Mouse (Mus musculus): Measurements from ENCODE around the gene Npepps. TPM values are rescaled to one million over a fixed set of nuclear protein-coding genes. Genes with fewer than 3 reads are reported as not detected.
"Not testable (repeated sequence)": the region's sequence is repeated elsewhere in the genome, so short reads cannot be mapped to it uniquely, and the experiment has no call there.

Npepps gene
- total RNA-seq, 1 experiment from 2014 or later = 74.2 TPM

DNA sequence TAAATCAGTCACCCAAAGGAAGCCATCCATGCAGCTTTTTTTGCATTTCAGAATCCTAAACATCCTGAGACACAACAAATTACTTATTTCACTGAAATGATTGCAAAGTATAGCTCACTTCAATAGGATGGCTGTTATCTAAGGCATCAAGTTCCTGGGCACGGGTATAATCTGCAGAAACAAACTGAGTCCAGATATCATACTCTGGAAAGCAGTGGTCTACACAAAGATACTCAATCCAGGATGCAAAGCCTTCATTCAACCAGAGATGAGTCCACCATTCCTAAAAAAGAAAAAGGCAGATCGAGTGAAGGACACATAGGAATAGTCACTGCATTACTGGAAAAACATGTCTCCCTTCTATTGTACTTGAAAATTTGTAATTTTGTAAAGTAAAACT, 42.5 kb downstream of the Npepps start:
- DNase-seq = no peak

DNA sequence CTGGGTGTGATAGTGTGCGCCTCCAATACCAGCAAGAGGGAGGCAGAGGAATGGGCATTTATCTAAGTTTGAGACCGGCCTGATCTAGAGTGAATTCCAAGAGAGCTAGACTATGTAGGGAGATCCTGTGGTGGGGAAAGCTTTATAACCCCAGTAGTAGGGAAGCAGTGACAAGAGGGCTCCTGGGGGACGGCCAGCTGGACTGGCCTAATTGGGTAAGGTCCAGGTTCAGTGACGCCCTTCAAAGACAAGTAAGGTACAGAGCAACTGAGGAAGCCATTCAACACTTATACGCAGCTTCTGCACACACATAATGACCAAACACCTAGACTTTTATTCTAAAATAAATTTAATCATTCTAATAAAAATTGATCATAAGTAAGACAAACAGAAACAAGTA, 48.0 kb downstream of the Npepps start:
- DNase-seq = no peak

DNA sequence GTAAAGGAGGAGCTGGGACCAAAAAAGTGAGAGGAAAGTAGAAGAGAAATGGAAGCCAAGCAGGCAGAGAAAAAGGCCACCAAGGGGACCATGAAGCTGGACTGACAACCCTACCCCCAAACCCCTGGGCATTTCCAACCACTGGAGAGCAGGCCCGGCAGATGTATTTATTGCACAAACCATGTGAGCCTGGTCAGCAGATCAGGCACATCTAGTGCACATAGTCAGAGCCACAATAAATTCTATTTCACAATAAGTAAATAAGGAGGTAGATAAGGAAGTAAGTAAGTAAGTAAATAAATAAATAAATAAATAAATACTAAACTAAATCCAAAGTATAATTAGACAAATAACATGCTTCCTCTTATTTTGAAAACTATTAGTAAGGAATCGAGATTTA, 51.0 kb downstream of the Npepps start:
- no peak for DNase-seq

DNA sequence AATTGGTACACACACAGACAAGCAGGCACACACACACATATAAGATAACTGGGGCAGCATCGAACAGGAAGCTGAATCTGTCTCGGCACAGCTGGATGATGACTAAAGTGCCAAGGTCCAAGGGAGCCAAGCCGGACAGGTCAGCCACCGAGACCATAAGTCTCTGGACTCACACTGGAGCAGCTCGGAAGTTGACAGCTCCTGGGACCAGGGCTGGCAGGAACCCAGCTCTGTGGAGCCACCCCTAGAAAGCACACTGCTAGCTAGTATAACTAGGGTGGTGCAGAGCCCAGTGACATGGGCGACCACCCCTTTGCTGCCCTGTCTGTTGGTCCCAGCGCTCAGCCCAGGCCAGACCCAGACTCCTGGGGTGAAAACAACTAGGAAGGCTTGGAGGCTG, 51.5 kb downstream of the Npepps start:
- peak; percentile 42 for DNase-seq

DNA sequence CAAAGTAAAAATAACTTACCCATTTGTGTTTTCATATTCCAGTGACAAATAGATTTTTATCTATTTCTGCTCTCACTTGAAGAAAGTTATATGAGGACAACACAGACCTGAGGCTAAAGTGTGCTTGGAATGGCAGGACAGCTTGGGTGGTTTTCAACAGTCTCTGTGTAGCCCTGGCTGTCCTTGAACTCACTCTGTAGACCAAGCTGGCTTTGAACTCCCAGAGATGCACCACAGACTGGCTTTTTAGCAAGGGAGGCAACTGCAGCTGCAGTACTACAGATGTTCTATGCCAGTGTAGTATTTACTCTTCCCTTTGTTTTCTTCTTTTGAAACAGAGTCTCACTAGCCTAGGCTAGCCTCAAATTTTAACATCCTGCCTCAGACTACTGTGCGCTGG, 54.3 kb downstream of the Npepps start:
- DNase-seq = no peak

DNA sequence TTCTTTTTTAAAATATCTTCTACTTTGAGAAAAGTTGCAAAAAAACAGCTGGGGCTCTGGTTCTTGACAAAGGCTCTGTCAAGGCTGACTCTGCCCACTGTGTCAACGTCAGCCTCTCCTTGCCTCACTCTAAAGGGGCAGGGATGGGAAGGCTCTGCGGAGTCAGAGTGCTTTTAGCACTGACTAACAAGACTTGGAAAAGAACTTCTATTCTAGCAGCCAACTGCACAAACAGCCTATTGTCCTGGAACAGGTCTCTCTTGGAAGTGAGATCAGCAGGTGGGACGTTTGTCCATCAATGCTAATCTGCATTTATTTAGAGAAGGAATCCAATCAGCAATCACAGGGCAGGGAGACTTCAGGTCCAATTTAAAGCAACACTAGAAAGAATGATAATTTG, 57.0 kb downstream of the Npepps start:
- peak; percentile 33 for DNase-seq

DNA sequence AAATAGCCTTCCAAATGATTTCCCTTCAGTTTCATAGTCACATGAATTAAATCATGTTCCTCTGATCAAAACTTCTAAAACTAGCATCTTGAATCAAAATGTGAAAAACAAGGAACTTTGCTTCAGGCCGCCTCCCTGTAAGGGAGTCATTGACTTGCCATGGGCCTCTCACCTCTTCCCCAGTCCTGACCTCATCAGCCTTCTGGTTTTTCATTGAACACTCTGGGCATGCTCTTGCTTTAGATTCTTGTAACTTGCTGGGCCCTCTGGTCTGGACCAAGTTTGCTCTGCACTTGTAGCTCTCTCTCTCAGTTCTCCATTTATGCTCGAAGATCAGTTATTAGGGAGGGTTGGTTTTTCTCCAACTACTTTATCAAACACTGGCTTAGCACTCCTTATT, 58.8 kb downstream of the Npepps start:
- DNase-seq = no peak

DNA sequence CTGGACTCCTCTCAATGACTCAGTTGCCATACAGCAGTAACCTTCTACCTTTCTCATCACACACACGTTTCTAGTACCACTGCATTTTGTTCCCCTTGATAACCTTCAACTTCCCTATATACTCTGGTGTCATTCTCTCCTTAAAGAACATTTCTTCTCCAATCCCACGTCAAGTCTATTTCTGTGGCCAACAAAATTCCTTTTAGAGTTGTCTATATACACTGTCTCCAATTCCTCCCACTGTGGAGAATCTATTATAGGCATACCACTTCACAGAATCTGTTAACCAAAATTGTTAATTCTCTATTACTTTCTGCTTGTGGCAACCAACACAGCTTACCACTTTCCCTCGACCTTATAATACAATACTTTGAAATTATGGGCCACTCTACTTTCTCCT, 60.2 kb downstream of the Npepps start:
- no peak for DNase-seq

DNA sequence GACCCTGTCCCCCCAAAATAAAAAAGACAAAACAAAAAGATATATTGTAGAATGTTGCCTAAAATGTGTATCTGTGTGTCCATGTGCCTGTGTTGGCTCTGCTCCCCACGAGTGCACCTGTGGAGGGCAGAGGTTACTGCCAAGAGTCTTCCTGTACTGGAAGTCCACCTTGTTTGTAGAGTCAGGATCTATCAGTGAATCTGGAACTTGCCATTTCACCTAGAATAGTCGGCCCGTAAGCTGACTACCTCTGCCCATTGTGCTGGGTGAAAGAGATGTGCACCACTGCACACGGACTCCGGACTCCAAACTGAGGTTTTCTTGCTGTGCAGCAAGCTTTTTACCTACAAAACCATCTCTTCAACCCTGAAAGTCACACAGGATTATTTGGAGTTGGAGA, 66.0 kb downstream of the Npepps start:
- DNase-seq = no peak

DNA sequence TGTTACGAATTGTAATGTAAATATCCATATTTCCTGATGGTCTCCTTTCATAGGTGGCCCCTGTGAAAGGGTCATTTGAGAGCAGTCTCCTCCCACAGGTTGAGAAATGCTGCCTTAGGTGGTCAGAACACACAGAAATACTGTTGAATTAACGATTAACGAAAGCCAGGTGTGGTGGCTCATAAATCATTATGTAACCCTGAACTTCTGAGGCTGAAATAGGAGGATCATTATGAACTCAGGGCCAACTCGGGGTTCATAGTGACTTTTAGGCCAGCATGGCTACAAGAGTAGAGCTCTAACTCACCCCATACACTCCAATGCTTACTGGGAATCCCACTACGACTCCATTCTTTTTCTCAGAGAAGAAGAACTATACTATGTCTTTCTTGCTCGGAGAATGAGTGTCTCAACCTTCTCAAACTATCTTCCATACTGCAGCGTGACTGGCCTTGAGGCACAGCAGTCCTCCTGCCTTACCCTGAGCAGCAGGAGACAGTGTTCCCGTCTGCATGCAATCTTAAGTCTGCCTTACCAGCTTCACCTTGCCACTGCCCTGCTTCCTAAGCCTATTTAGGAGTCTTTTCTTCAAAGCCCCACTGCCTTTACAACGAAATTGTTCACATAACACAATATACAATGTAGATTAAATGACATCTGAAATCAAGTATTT, 69.6 kb downstream of the Npepps start:
- DNase-seq = no peak

DNA sequence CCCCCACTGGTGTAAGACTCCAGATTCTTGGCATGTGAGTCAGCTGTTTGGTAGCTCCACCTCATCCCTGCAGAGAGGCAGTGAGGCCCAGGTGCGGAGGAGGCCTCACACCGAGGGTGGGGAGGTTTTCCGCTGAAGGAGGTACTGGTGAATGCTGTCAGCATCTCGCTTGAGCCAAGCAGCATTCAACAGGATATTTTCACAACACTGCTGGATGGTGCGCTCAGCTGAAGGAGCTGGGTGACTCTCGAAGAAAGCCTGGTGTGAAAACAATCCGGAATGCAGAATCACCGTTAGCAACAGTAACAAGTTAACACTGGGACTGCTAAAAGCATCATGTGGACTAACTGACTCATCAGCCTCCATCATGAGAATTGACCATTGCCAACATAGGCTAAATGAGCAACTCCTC, 73.4 kb downstream of the Npepps start:
- no peak for DNase-seq

DNA sequence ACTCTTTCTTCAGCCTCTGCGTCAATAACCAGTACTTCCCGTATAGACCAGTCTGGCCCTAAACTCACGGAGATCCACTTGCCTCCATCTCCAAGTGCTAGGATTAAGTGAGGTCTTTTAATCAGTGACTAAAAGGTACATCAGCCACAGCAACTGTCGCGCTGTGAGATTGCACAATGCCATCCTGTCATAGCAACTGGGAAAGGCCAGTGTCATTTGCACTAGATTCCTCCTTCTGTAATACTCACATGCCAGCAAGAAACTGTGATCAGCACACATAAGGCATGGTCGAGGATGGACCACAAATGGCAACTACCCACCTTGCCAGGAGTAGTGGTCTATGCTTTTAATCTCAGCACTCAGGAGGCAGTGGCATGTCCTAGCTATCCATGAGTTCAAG, 80.9 kb downstream of the Npepps start:
- peak; percentile 43 for DNase-seq

DNA sequence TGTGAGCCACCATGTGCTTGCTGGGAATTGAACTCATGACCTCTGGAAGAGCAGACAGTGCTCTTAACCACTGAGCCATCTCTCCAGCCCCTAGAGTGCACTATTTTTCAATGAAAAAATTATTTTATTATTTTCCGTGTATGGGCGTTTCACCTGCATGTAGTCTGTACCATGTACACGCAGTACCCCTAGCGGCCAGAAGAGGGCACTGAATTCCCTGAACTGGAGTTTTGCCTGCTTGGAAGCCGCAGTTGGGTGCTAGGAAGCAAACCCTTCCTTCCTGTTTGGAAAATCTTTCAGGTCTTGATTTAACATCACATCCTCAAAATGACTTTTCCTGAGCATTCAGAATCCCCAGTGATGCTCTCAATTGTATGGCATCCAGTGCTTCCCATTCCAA, 81.8 kb downstream of the Npepps start:
- peak; percentile 66 for DNase-seq

DNA sequence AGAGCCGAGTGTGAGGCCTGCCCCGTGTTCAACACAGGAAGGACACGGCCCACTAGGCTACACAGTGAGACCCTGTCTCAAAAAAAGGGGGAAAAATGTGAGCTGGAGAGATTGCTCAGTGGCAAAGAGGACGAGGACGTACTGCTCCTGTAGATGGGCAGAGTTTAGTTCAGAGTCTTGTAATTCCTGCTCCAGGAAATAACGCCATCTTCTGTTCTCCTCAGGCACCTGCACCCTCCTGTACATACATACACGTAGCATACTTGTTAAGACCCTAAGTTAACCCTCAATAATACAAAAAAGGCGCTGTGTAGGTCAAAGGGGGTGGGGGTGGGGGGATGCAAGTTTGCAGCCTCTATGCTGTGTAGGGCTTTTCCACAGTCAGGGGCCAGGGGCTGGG, 83.4 kb downstream of the Npepps start:
- no peak for DNase-seq

DNA sequence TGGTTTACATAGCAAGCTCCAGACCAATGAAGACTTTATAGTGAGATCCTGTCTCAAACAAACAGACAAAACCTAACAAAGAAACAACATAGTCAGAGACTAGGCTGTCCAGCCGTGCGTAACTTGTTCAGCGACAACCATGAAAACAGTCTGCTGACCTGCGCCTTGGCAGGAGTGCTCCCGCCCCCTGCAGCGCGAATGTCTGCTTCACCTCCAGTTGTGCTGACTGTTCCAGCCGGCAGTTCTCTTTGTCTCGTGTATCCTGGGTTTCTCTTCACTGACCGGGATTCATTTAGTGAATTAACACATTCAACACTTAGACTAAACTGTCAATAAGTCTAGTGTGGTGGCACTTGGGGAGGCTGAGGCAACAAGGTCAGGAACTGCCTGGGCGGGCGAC, 83.9 kb downstream of the Npepps start:
- no peak for DNase-seq

DNA sequence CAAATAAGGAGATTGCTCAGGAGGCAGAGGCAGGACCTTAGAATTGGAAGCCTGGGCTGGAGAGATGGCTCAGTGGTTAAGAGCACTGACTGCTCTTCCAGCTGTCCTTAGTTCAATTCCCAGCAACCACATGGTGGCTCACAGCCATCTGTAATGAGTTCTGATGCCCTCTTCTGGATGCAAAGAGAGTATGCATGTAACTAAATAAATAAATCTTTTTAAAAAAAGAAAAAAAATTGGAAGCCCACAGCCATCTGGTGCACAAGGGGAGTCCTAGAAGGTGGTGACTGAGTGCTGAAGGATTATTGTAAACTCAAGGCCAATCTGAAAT, 87.9 kb downstream of the Npepps start:
- no peak for DNase-seq

DNA sequence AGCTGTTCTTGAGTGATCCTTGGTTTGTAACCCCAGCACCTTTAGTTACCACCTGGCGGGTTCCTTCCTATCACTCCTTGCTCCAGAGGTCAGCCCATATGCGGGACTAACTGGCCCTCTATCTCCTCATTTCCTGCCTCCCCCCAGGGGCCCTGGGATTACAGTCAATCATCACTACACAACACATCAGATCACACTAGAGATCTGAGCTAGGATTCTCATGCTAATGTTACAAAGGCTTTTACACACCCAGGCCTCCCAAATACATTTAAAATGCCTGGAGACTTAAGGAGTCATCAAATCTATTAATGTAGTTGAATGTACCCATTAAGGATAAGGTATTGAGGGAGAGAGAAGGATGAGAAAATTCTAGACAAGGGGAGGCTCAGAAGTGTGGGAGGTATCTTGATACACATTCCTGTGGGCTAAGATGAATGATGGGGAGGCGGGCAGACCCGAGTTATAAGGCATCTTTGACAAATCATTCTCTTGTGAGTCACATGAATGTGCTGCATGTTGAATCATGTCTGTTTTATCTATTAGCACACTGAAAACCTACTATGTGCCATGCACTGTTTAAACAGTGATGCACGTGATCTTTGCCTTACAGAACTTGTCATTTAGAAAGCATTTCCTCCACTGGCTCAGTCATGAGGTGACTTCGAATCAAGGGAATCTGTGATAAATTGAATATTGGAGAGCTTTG, 88.4 kb downstream of the Npepps start:
- no peak for DNase-seq

DNA sequence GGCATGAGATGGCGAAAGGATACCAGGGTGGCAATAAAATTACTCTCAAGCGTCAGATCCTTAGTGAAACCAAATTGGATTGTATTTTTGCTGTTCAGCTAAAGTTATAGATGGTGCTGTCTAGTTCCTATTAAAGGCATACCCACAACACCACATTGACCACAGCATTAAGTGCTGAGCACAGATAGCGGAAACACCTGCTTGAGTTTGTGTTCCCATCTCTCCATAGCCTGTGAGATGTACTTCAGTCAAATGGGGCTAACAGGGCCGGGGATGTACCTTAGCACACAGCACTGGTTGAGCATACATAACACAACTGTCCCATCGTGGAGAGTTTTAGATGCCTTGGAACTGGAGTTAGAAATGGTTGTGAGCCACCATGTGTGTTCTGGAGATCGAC, 89.4 kb downstream of the Npepps start:
- DNase-seq = no peak

DNA sequence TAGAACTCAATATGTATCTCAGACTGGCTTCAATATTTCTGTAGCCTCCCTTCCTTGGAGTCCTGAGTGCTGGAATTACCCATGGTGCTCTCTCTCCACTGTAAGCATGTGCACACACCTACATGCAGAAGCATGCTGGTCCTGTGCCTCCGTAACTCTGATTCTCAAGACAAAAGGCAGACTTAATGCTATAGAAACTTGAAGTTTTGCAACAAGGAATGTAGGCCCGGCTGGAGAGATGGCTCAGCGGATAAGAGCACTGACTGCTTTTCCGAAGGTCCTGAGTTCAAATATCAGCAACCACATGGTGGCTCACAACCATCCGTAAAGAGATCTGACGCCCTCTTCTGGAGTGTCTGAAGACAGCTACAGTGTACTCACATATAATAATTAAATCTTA, 90.8 kb downstream of the Npepps start:
- not testable (repeated sequence) for DNase-seq

DNA sequence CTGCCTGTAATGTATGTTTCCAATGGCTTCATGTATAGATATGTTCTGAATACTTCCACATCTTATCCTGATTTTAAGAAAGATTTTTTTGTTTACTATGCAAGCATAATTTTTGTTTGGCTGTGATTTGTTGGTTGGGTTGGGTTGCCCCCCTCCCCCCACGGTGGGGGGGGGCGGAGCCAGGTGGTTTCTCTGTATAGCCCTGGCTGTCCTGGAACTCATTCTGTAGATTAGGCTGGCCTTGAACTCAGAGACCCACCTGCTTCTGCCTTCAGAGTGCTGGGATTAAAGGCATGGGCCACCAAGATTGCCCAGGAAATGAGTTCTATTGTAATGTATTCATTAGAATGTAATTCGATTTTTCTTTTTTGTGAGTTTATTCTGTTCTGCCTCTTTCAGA, 91.2 kb downstream of the Npepps start:
- DNase-seq = no peak

DNA sequence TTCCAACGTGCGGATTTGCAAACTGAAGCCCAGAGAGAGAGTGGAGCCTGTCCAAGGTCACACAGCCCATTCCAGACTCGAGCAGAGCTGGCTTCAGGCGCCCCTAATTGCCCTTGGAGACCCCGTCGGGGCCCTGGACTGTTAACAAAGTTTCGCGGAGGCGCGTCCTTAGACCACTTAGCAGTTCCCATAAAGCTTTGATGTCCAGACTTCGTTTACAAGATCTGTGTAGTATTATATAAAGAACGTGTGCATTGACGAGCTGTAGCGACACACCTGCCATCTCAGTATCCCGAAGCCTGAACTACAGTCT, 91.8 kb downstream of the Npepps start:
- no peak for DNase-seq

DNA sequence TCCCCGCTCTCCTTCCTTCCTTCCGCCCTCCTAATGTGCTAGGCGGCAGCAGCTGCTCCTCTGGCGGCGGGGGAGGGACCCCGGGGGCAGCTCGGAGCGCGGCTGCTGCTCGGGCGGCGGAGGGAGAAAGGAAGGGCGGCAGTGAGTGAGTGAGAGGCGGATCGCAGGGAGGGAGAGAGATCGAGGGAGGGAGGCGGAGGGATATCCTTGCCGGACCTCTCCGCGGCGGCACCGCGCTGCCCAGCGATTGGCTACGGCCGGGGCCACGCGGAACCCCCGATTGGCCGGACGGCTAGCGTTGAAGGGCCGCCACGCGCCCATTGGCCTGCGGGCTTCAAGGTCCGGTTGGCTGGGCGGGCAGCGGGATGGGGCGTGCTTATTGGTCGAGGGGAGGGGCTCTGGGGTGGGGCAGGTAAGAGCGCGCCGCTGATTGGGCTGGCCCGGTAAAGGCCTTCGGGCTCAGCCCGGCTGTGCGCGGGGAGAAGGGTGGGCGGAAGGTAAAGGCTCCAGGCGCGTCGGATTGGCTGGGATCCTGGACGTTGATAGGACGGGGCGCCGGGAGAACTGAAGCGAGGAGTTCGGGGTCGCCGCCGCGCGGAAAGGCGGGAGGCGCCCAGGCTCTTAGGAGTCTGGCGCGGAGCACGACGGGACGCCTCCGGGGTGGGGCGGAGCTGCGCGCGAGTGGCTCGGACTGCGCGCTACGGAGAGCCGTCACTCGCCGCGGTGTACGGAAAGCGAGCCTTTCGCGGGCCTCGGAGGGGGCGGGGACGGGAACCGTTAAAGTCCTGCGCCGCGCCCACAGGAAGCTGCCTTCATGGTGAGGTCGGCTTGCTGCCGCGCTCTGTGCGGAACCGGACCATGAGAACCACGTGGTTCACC, 92.4 kb downstream of the Npepps start, which contains the start of gene Kpnb1:
Gene Kpnb1 (minus strand): TSS at position 118 of the 879 bp plus-strand sequence.
- peak; percentile 99 for DNase-seq

DNA sequence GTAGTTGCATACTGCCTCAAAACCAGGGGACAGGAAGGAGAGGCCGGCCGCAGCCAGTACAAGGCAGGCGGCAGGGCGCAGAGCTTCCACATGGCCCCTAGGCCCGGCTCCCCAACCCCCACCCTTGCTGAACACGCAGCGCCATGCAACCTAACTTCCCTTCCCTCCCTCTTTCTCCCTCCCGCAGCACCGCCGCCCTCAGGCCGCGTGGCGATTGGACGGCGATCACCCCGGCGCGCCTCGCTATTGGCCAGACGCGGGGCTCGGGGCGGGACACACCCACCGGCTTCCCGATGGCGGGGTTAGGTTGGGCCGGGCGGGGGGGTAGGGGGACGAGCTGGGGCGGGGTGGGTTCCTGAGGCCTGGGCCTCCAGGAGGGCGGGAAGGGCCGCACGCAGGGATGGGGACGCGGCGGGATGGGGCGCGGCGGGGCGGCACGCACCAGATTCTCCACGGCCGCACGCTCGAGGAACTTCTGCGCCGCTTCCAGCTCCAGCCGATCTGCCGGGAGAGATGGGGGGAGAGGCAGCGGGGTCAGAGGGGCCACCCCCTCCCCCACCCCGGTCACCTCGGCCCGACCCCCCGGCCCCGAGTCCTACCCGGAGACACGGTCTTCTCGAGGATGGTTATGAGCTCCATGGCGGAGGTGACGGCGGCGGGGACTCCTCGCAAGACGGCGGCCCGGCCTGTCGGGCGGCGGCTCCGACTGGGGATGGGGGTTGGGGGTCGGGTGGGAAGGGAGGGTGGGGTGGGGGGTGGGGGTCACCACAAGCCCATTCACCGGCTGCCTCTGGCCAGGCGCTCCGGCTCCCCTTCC, 93.3 kb downstream of the Npepps start:
- peak; percentile 99 for DNase-seq
